9 mouse cellular contexts compared by ENCODE assay signal in the genomic region with DNA sequence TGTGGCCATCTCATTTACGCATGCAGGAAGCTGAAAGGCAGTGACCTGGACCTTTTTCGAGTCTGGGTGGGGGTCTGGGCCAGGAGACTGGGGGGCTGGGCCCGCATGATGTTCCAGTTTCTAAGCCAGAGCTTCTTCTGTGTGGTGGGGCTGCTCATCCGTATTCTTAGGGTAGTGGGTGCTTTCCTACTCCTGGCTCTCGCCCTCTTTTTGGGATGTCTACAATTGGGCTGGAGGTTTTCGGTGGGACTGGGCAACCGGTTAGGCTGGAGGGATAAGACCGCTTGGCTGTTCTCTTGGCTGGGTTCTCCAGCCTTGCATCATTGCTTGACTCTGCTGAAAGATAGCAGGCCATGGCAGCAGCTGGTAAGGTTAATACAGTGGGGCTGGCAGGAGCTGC. TPM values are rescaled to one million over a fixed set of nuclear protein-coding genes. Genes with fewer than 3 reads are reported as not detected.
DNase-seq lines count a peak whose midpoint lies in the region; ATAC-seq and TF ChIP-seq lines count a peak whose summit lies in the region.
"Had no signal": no experiment of that assay in that cellular context is flagged by ENCODE, and none has a peak within 500 bp of the region (broad histone marks: within the 10 kb centered on the region; RNA-seq: fewer than 3 reads in every experiment).

No protein-coding gene starts in this region.

- WGBS in heart, adult 2 months: 51% methylated on average over 8 of the region's 8 CpGs
- 99% methylated on average over 8 of the region's 8 CpGs for WGBS in hindbrain, embryonic 11.5 days
- WGBS in midbrain, embryonic 10.5 days: 96% methylated on average over 8 of the region's 8 CpGs

- no peak for TF ChIP-seq POLR2A in heart, adult 2 months (IDR thresholded peaks at IDR 0.05; ENCODE audit: insufficient read depth, low read depth, low read length)

- intact Hi-C loops in heart, adult 2 months (cut with DNase I): loop anchor here (2.0 to 10.0 kb wide), 3 partner anchors 14 to 262 kb away; partner anchors contain the start of genes Ormdl2, Rpl41 and Zc3h10
- intact Hi-C loops in heart, postnatal 14 days (cut with DNase I): loop anchor here (2.0 kb wide), 1 partner anchor 14 kb away; the partner anchor contains the start of gene Ormdl2

- peaks cover 15% of the 10 kb centered on the region for H3K4me1 ChIP-seq in heart, adult 2 months (ENCODE audit: control insufficient read depth, insufficient read depth, low read length)
- peaks cover 0 to 12% of the 10 kb centered on the region in 2 experiments; a peak in 3 of 4 replicates for H3K4me1 ChIP-seq in ES-E14 (ENCODE audit: control insufficient read depth in 2 of 2, insufficient read depth in 2 of 2, low read length in 2 of 2, poor library complexity in 1 of 2)
- H3K4me1 ChIP-seq in hindbrain, embryonic 11.5 days (replicated peaks; ENCODE audit: control insufficient read depth, insufficient read depth, low read length): peaks cover 18% of the 10 kb centered on the region
- H3K4me1 ChIP-seq in midbrain, embryonic 10.5 days: peaks cover 60% of the 10 kb centered on the region

- peak overlapping the region; percentile 67 for H3K4me2 ChIP-seq in hindbrain, embryonic 11.5 days (replicated peaks; ENCODE audit: low read depth, low read length)

- peaks cover 5% of the 10 kb centered on the region for H3K79me2 ChIP-seq in heart, adult 2 months (replicated peaks; ENCODE audit: control insufficient read depth, insufficient read depth, low read length)

- H3K27me3 ChIP-seq in heart, adult 2 months (ENCODE audit: control insufficient read depth, insufficient read depth, low read length): no peaks in the 10 kb centered on the region
- H3K27me3 ChIP-seq in hindbrain, embryonic 11.5 days (ENCODE audit: control insufficient read depth, insufficient read depth, low read length): no peaks in the 10 kb centered on the region
- no peaks in the 10 kb centered on the region for H3K27me3 ChIP-seq in midbrain, embryonic 10.5 days (ENCODE audit: low read depth, poor library complexity, severe bottlenecking)

- no peak for DNase-seq in heart, adult 2 months
- DNase-seq in heart, postnatal 14 days: no peak
- no peak for DNase-seq in ES-E14 (ENCODE audit: low read depth, low spot score)
- no peak for DNase-seq in hindbrain, embryonic 11.5 days (ENCODE audit: low spot score)
- no peak for DNase-seq in midbrain, embryonic 10.5 days (ENCODE audit: low spot score)
- DNase-seq in urinary bladder, adult 2 months (ENCODE audit: low spot score): no peak
- DNase-seq in thymus, postnatal 4 days: no peak
- DNase-seq in gastrocnemius, adult 18-20 months (ENCODE audit: low spot score): no peak
- DNase-seq: spleen, adult 18-20 months had no signal

- no peak overlapping the region; the same call in 1 of the 2 replicates for H3K27ac ChIP-seq in heart, adult 2 months
- H3K27ac ChIP-seq in ES-E14 (ENCODE audit: insufficient read depth, low read depth, low read length, poor library complexity, severe bottlenecking): no peak overlapping the region
- no peak overlapping the region for H3K27ac ChIP-seq in hindbrain, embryonic 11.5 days (ENCODE audit: low read depth, low read length)
- no peak overlapping the region for H3K27ac ChIP-seq in midbrain, embryonic 10.5 days (replicated peaks)

- peak overlapping the region; percentile 82 for H3K4me3 ChIP-seq in heart, adult 2 months
- 0 out of 4 replicates have a peak overlapping the region, but pooled peaks of 1 of the 2 experiments have one; percentile 15 for H3K4me3 ChIP-seq in ES-E14 (ENCODE audit: insufficient read depth in 1 of 2, low read depth in 1 of 2, low read length in 2 of 2, poor library complexity in 1 of 2, severe bottlenecking in 1 of 2)
- 0 out of 2 replicates have a peak overlapping the region, but pooled peaks have one; percentile 10 for H3K4me3 ChIP-seq in hindbrain, embryonic 11.5 days (ENCODE audit: low read depth, low read length)
- H3K4me3 ChIP-seq in midbrain, embryonic 10.5 days: peak overlapping the region; percentile 88

- in situ Hi-C loops in ES-E14 (cut with MboI; ENCODE audit: low sequenced_read_pairs in 2 of 2, unreplicated experiment in 2 of 2): no loop called here

- TF ChIP-seq EP300 in heart, adult 2 months (IDR thresholded peaks at IDR 0.05; ENCODE audit: insufficient read depth, low read depth, low read length): no peak

- no peak for TF ChIP-seq CTCF in heart, adult 2 months (IDR thresholded peaks at IDR 0.05)

- H3K36me3 ChIP-seq in heart, adult 2 months (ENCODE audit: control insufficient read depth, insufficient read depth, low read length): peaks cover 27% of the 10 kb centered on the region
- peaks cover 5% of the 10 kb centered on the region for H3K36me3 ChIP-seq in ES-E14 (ENCODE audit: control insufficient read depth, insufficient read depth, low read length, poor library complexity, severe bottlenecking)
- no peaks in the 10 kb centered on the region for H3K36me3 ChIP-seq in hindbrain, embryonic 11.5 days (ENCODE audit: control insufficient read depth, insufficient read depth, low read length)
- H3K36me3 ChIP-seq in midbrain, embryonic 10.5 days: peaks cover 45% of the 10 kb centered on the region

- no peaks in the 10 kb centered on the region for H3K9me3 ChIP-seq in ES-E14 (ENCODE audit: control insufficient read depth, insufficient read depth, low read depth, low read length)
- no peaks in the 10 kb centered on the region for H3K9me3 ChIP-seq in hindbrain, embryonic 11.5 days (ENCODE audit: control insufficient read depth, low read length)
- H3K9me3 ChIP-seq in midbrain, embryonic 10.5 days (replicated peaks): no peaks in the 10 kb centered on the region

- H3K9ac ChIP-seq in heart, adult 2 months (ENCODE audit: low read depth, low read length): peak overlapping the region; percentile 52
- H3K9ac ChIP-seq in ES-E14 (ENCODE audit: insufficient read depth, low read depth, low read length, poor library complexity, severe bottlenecking): peak overlapping the region; percentile 21; the same call in 1 of the 2 replicates
- H3K9ac ChIP-seq in hindbrain, embryonic 11.5 days (ENCODE audit: low read depth, low read length): peak overlapping the region; percentile 35; the same call in 1 of the 2 replicates

- ATAC-seq in hindbrain, embryonic 11.5 days (ENCODE audit: low FRiP score): no peak

TF ChIP-seq in ES-E14, 5 proteins besides CTCF, POLR2A, EP300 and RAD21:
- no peak for TF ChIP-seq ZNF384 (IDR thresholded peaks at IDR 0.05; ENCODE audit: low read depth, low read length)
- no peak for TF ChIP-seq ZC3H11A (IDR thresholded peaks at IDR 0.05; ENCODE audit: borderline replicate concordance, low read depth, low read length)
- TF ChIP-seq MAFK (IDR thresholded peaks at IDR 0.05; ENCODE audit: insufficient read depth, low read depth, low read length): no peak
- TF ChIP-seq HCFC1 (IDR thresholded peaks at IDR 0.05; ENCODE audit: borderline replicate concordance, insufficient read depth, low read length): no peak
- TF ChIP-seq CHD2 (IDR thresholded peaks at IDR 0.05; ENCODE audit: low read depth, low read length): no peak
TF ChIP-seq in ES-E14: peak in this region for 0.

RNA-seq across cellular contexts. Expression of gene Tmem198b, which starts 2.8 kb away (rescaled TPM):
- total RNA-seq in heart, adult 2 months (2021): 1 to 10 TPM; 4.7 to 5.4 TPM
- polyA plus RNA-seq in heart, adult 2 months (2012; rRNA removed): 11.2 and 11.9 TPM in 2 replicates
- total RNA-seq in heart, postnatal 14 days (2021): 10 to 100 TPM in 1 of 2 experiments, 1 to 10 TPM in 1; 8.6 to 11.1 TPM
- 7.7 and 11.0 TPM in 2 replicates for total RNA-seq in ES-E14 (2012; rRNA removed)
- polyA plus RNA-seq in hindbrain, embryonic 11.5 days (2014; fragmentation: Nextera tagmentation; extraction: Ambion mirVana): 14.2 and 16.3 TPM in 2 replicates
- 22.1 and 24.3 TPM in 2 replicates for polyA plus RNA-seq in midbrain, embryonic 10.5 days (2016; fragmentation: Nextera tagmentation; extraction: Ambion mirVana)
- 32.2 and 41.0 TPM in 2 replicates for polyA plus RNA-seq in urinary bladder, adult 2 months (2012; rRNA removed)
- 1 to 10 TPM; 2.1 to 2.3 TPM for total RNA-seq in gastrocnemius, adult 18-20 months (2021)

RNA-seq across cellular contexts. Expression of gene Dnajc14, which starts 3.2 kb away (rescaled TPM):
- 10 to 100 TPM; 34.1 to 36.4 TPM for total RNA-seq in heart, adult 2 months (2021)
- 8.4 and 11.3 TPM in 2 replicates for polyA plus RNA-seq in heart, adult 2 months (2012; rRNA removed)
- total RNA-seq in heart, postnatal 14 days (2021): 10 to 100 TPM; 37.9 to 38.7 TPM
- 51.9 and 53.0 TPM in 2 replicates for total RNA-seq in ES-E14 (2012; rRNA removed)
- 31.8 and 34.7 TPM in 2 replicates for polyA plus RNA-seq in hindbrain, embryonic 11.5 days (2014; fragmentation: Nextera tagmentation; extraction: Ambion mirVana)
- polyA plus RNA-seq in midbrain, embryonic 10.5 days (2016; fragmentation: Nextera tagmentation; extraction: Ambion mirVana): 50.7 and 57.8 TPM in 2 replicates
- polyA plus RNA-seq in urinary bladder, adult 2 months (2012; rRNA removed): 19.0 and 31.0 TPM in 2 replicates
- 10 to 100 TPM; 20.8 to 25.4 TPM for total RNA-seq in gastrocnemius, adult 18-20 months (2021)

RNA-seq across cellular contexts. Expression of gene Sarnp, which starts 10.1 kb away (rescaled TPM):
- total RNA-seq in heart, adult 2 months (2021): 10 to 100 TPM; 37.2 to 43.4 TPM
- polyA plus RNA-seq in heart, adult 2 months (2012; rRNA removed): 14.3 and 25.5 TPM in 2 replicates
- 10 to 100 TPM; 40.9 to 44.9 TPM for total RNA-seq in heart, postnatal 14 days (2021)
- 70.1 and 101 TPM in 2 replicates for total RNA-seq in ES-E14 (2012; rRNA removed)
- polyA plus RNA-seq in hindbrain, embryonic 11.5 days (2014; fragmentation: Nextera tagmentation; extraction: Ambion mirVana): 282 and 286 TPM in 2 replicates
- 260 and 264 TPM in 2 replicates for polyA plus RNA-seq in midbrain, embryonic 10.5 days (2016; fragmentation: Nextera tagmentation; extraction: Ambion mirVana)
- polyA plus RNA-seq in urinary bladder, adult 2 months (2012; rRNA removed): 78.5 and 79.8 TPM in 2 replicates
- total RNA-seq in gastrocnemius, adult 18-20 months (2021): 10 to 100 TPM; 26.1 to 30.7 TPM

RNA-seq across cellular contexts. Expression of gene Ormdl2, which starts 14.4 kb away (rescaled TPM):
- total RNA-seq in heart, adult 2 months (2021): 1 to 10 TPM; 7.8 to 8.1 TPM
- polyA plus RNA-seq in heart, adult 2 months (2012; rRNA removed): 15.3 and 23.3 TPM in 2 replicates
- 10 to 100 TPM in 1 of 2 experiments, 1 to 10 TPM in 1; 6.5 to 10.2 TPM for total RNA-seq in heart, postnatal 14 days (2021)
- total RNA-seq in ES-E14 (2012; rRNA removed): 145 and 155 TPM in 2 replicates
- 64.8 and 66.4 TPM in 2 replicates for polyA plus RNA-seq in hindbrain, embryonic 11.5 days (2014; fragmentation: Nextera tagmentation; extraction: Ambion mirVana)
- 82.0 and 100 TPM in 2 replicates for polyA plus RNA-seq in midbrain, embryonic 10.5 days (2016; fragmentation: Nextera tagmentation; extraction: Ambion mirVana)
- polyA plus RNA-seq in urinary bladder, adult 2 months (2012; rRNA removed): 50.2 and 65.7 TPM in 2 replicates
- total RNA-seq in gastrocnemius, adult 18-20 months (2021): 1 to 10 TPM; 3.1 to 3.8 TPM

RNA-seq across cellular contexts. Expression of gene Mmp19, which starts 16.3 kb away (rescaled TPM):
- 1 to 10 TPM; 2.8 to 4.4 TPM for total RNA-seq in heart, adult 2 months (2021)
- polyA plus RNA-seq in heart, adult 2 months (2012; rRNA removed): 3.1 and 4.4 TPM in 2 replicates
- total RNA-seq in heart, postnatal 14 days (2021): 1 to 10 TPM; 4.5 to 5.8 TPM
- 0.37 and 0.94 TPM in 2 replicates for total RNA-seq in ES-E14 (2012; rRNA removed)
- polyA plus RNA-seq in hindbrain, embryonic 11.5 days (2014; fragmentation: Nextera tagmentation; extraction: Ambion mirVana): 0.27 and 0.49 TPM in 2 replicates
- 0.44 and 0.66 TPM in 2 replicates for polyA plus RNA-seq in midbrain, embryonic 10.5 days (2016; fragmentation: Nextera tagmentation; extraction: Ambion mirVana)
- 19.8 and 22.1 TPM in 2 replicates for polyA plus RNA-seq in urinary bladder, adult 2 months (2012; rRNA removed)
- total RNA-seq in gastrocnemius, adult 18-20 months (2021): 1 to 10 TPM; 1.1 to 1.9 TPM
